21 mouse cellular contexts compared by ENCODE assay signal in genomic region chr10:8066926-8067325, GRCm38 (mm10).
DNase-seq lines count a peak whose midpoint lies in the region; ATAC-seq and TF ChIP-seq lines count a peak whose summit lies in the region.
"Had no signal": no experiment of that assay in that cellular context is flagged by ENCODE, and none has a peak within 500 bp of the region (broad histone marks: within the 10 kb centered on the region; RNA-seq: fewer than 3 reads in every experiment).

No protein-coding gene starts in this region.

- H3K27me3 ChIP-seq in liver, postnatal 0 days (ENCODE audit: insufficient read depth, low read length) = no peaks in the 10 kb centered on the region
- H3K27me3 ChIP-seq in liver, embryonic 11.5 days (replicated peaks; ENCODE audit: control insufficient read depth, insufficient read depth, low read length) = no peaks in the 10 kb centered on the region
- H3K27me3 ChIP-seq in CH12.LX (replicated peaks) = no peaks in the 10 kb centered on the region
- H3K27me3 ChIP-seq: embryonic facial prominence, embryonic 15.5 days; heart, embryonic 12.5 days; hindbrain, embryonic 15.5 days; limb, embryonic 13.5 days; neural tube, embryonic 12.5 days; stomach, embryonic 15.5 days had no signal

- no peak for TF ChIP-seq RAD21 in CH12.LX (IDR thresholded peaks at IDR 0.05; ENCODE audit: low read depth, low read length)

- H3K4me1 ChIP-seq in liver, postnatal 0 days (ENCODE audit: insufficient read depth) = peaks cover 38% of the 10 kb centered on the region
- peaks cover 22% of the 10 kb centered on the region for H3K4me1 ChIP-seq in liver, embryonic 11.5 days (replicated peaks; ENCODE audit: control insufficient read depth, insufficient read depth, low read length)
- peaks cover 9 to 17% of the 10 kb centered on the region in 2 experiments; a peak in 3 of 4 replicates for H3K4me1 ChIP-seq in CH12.LX (ENCODE audit: control insufficient read depth in 1 of 2, insufficient read depth in 2 of 2)
- H3K4me1 ChIP-seq: embryonic facial prominence, embryonic 15.5 days; limb, embryonic 13.5 days; midbrain, embryonic 10.5 days; neural tube, embryonic 12.5 days; stomach, embryonic 15.5 days had no signal

- H3K79me2 ChIP-seq in CH12.LX (replicated peaks; ENCODE audit: control insufficient read depth, extremely low read depth, insufficient read depth, poor library complexity, severe bottlenecking) = no peaks in the 10 kb centered on the region

- no peak overlapping the region for H3K9ac ChIP-seq in liver, postnatal 0 days (replicated peaks)
- no peak overlapping the region for H3K9ac ChIP-seq in liver, embryonic 11.5 days (ENCODE audit: low read depth, low read length)
- H3K9ac ChIP-seq in CH12.LX (ENCODE audit: insufficient read depth, low read depth) = no peak overlapping the region
- H3K9ac ChIP-seq: embryonic facial prominence, embryonic 15.5 days; forebrain, postnatal 0 days; heart, embryonic 12.5 days; hindbrain, embryonic 15.5 days; limb, embryonic 13.5 days; neural tube, embryonic 12.5 days; stomach, embryonic 15.5 days had no signal

- peak; percentile 32; the same call in 1 of the 2 replicates for TF ChIP-seq EP300 in liver, postnatal 0 days (IDR thresholded peaks at IDR 0.05; ENCODE audit: low read depth)
- peak; percentile 51; the same call in 1 of the 2 replicates for TF ChIP-seq EP300 in CH12.LX (IDR thresholded peaks at IDR 0.05; ENCODE audit: low read length)

- dilution Hi-C loops in CH12.LX (cut with MboI; ENCODE audit: extremely low pct_ligation_motif_present, extremely low pct_unique_long_range_greater_than_20kb, low sequenced_read_pairs) = no loop called here

- TF ChIP-seq CTCF in liver, postnatal 0 days (IDR thresholded peaks at IDR 0.05; ENCODE audit: low read depth) = no peak
- TF ChIP-seq CTCF in CH12.LX (conservative IDR thresholded peaks at IDR 0.05 in 1 of 2, IDR thresholded peaks at IDR 0.05 in 1 of 2; ENCODE audit: low read depth in 2 of 2, low read length in 2 of 2) = no peak

- no peaks in the 10 kb centered on the region for H3K36me3 ChIP-seq in liver, postnatal 0 days (replicated peaks; ENCODE audit: insufficient read depth, low read length)
- H3K36me3 ChIP-seq in liver, embryonic 11.5 days (ENCODE audit: control insufficient read depth, insufficient read depth, low read length) = no peaks in the 10 kb centered on the region
- no peaks in the 10 kb centered on the region for H3K36me3 ChIP-seq in CH12.LX (replicated peaks in 1 of 2; ENCODE audit: control insufficient read depth in 1 of 2, insufficient read depth in 1 of 2, low read length in 1 of 2)
- H3K36me3 ChIP-seq: embryonic facial prominence, embryonic 15.5 days; heart, embryonic 12.5 days; hindbrain, embryonic 15.5 days; limb, embryonic 13.5 days; midbrain, embryonic 10.5 days; neural tube, embryonic 12.5 days; stomach, embryonic 15.5 days had no signal

- 0 out of 2 replicates have a peak, but pooled peaks have one; percentile 18 for ATAC-seq in liver, postnatal 0 days
- ATAC-seq in liver, embryonic 11.5 days (replicated peaks; ENCODE audit: low FRiP score) = no peak
- ATAC-seq in granulocyte monocyte progenitor cell, adult 5-6 weeks (replicated peaks; ENCODE audit: poor library complexity, severe bottlenecking) = peak; percentile 83
- ATAC-seq: forebrain, postnatal 0 days; intestine, embryonic 16.5 days had no signal

- H3K4me3 ChIP-seq in liver, postnatal 0 days (ENCODE audit: low read depth, low read length) = no peak overlapping the region
- H3K4me3 ChIP-seq in liver, embryonic 11.5 days (ENCODE audit: low read depth, low read length) = no peak overlapping the region
- no peak overlapping the region for H3K4me3 ChIP-seq in CH12.LX (replicated peaks in 1 of 3; ENCODE audit: low read depth in 2 of 3, low read length in 2 of 3, poor library complexity in 1 of 3)
- H3K4me3 ChIP-seq: embryonic facial prominence, embryonic 15.5 days; heart, embryonic 12.5 days; hindbrain, embryonic 15.5 days; limb, embryonic 13.5 days; midbrain, embryonic 10.5 days; neural tube, embryonic 12.5 days; stomach, embryonic 15.5 days had no signal

- H3K27ac ChIP-seq in liver, postnatal 0 days (ENCODE audit: low read depth) = 0 out of 2 replicates have a peak overlapping the region, but pooled peaks have one; percentile 7
- H3K27ac ChIP-seq in liver, embryonic 11.5 days (ENCODE audit: low read depth, low read length) = no peak overlapping the region
- no peak overlapping the region for H3K27ac ChIP-seq in CH12.LX (ENCODE audit: insufficient read depth, low read depth)
- H3K27ac ChIP-seq: embryonic facial prominence, embryonic 15.5 days; hindbrain, embryonic 15.5 days; limb, embryonic 13.5 days; midbrain, embryonic 10.5 days; neural tube, embryonic 12.5 days; stomach, embryonic 15.5 days had no signal

- TF ChIP-seq POLR2A in CH12.LX (IDR thresholded peaks at IDR 0.05; ENCODE audit: low read depth, low read length) = no peak

- in situ Hi-C loops in CH12.LX (cut with MboI; ENCODE audit: low pct_ligation_motif_present, low pct_unique_long_range_greater_than_20kb, low sequenced_read_pairs) = no loop called here

- H3K4me2 ChIP-seq in liver, postnatal 0 days (ENCODE audit: low read depth, low read length) = no peak overlapping the region
- H3K4me2 ChIP-seq in liver, embryonic 11.5 days = no peak overlapping the region
- H3K4me2 ChIP-seq in CH12.LX (ENCODE audit: insufficient read depth, low read depth, poor library complexity, severe bottlenecking) = no peak overlapping the region
- H3K4me2 ChIP-seq: embryonic facial prominence, embryonic 15.5 days; heart, embryonic 12.5 days; hindbrain, embryonic 15.5 days; limb, embryonic 13.5 days; neural tube, embryonic 12.5 days; stomach, embryonic 15.5 days had no signal

- H3K9me3 ChIP-seq in liver, postnatal 0 days (ENCODE audit: low read length) = no peaks in the 10 kb centered on the region
- no peaks in the 10 kb centered on the region for H3K9me3 ChIP-seq in liver, embryonic 11.5 days (ENCODE audit: control insufficient read depth, low read length)
- H3K9me3 ChIP-seq in CH12.LX (replicated peaks; ENCODE audit: low read length) = no peaks in the 10 kb centered on the region
- H3K9me3 ChIP-seq: embryonic facial prominence, embryonic 15.5 days; heart, embryonic 12.5 days; hindbrain, embryonic 15.5 days; limb, embryonic 13.5 days; midbrain, embryonic 10.5 days; neural tube, embryonic 12.5 days; stomach, embryonic 15.5 days had no signal

- WGBS in liver, postnatal 0 days (ENCODE audit: insufficient replicate concordance) = 29% methylated on average over 3 of the region's 3 CpGs
- 46% methylated on average over 3 of the region's 3 CpGs for WGBS in liver, embryonic 11.5 days

- DNase-seq in liver, postnatal 0 days = no peak
- no peak for DNase-seq in liver, embryonic 11.5 days (ENCODE audit: low spot score)
- DNase-seq in 416B (ENCODE audit: low read depth) (peak; percentile 87), CH12.LX (ENCODE audit: extremely low read depth) (peak; percentile 19)
- DNase-seq in c-Kit-positive CD71-positive TER-119-positive erythroid progenitor cells, embryonic 14.5 days (ENCODE audit: low spot score) = no peak
- DNase-seq in urinary bladder, postnatal 14 days (ENCODE audit: low spot score) = no peak
- DNase-seq in cerebellum, postnatal 10 days = no peak
- DNase-seq: cerebellum, postnatal 14 days; forebrain, postnatal 0 days; heart, postnatal 14 days; lung, postnatal 14 days; thymus, adult 18-20 months had no signal

TF ChIP-seq in CH12.LX, 34 proteins besides CTCF, POLR2A, EP300 and RAD21:
- TF ChIP-seq ZNF384 (IDR thresholded peaks at IDR 0.05; ENCODE audit: low read depth, low read length) (no peak), MXI1 (IDR thresholded peaks at IDR 0.05; ENCODE audit: low read depth, low read length) (no peak), MAX (IDR thresholded peaks at IDR 0.05; ENCODE audit: low read length) (no peak), CHD1 (IDR thresholded peaks at IDR 0.05; ENCODE audit: low read depth, low read length) (no peak), ELF1 (IDR thresholded peaks at IDR 0.05; ENCODE audit: low read depth, low read length) (no peak), IRF4 (IDR thresholded peaks at IDR 0.05; ENCODE audit: low read depth, low read length) (0 out of 2 replicates have a peak, but pooled peaks have one; percentile 41), POLR2AphosphoS2 (IDR thresholded peaks at IDR 0.05; ENCODE audit: low read depth, low read length) (no peak), MYC (IDR thresholded peaks at IDR 0.05; ENCODE audit: low read depth, low read length) (0 out of 2 replicates have a peak, but pooled peaks have one; percentile 16), HCFC1 (IDR thresholded peaks at IDR 0.05; ENCODE audit: low read depth, low read length) (no peak), USF1 (IDR thresholded peaks at IDR 0.05; ENCODE audit: low read depth, low read length) (no peak)

Comparison
In these comparisons a context has a peak if more than half of its experiments do, and no peak if none do; other contexts are left out.
1. DNase-seq: peak in 416B (single experiment) and CH12.LX (single experiment); none in liver, postnatal 0 days (single experiment), liver, embryonic 11.5 days (single experiment), c-Kit-positive CD71-positive TER-119-positive erythroid progenitor cells, embryonic 14.5 days (single experiment), urinary bladder, postnatal 14 days (single experiment) and cerebellum, postnatal 10 days (0 of 2).